Mouse (Mus musculus) ES-E14 (cell line): ENCODE measurements at regions not wholly inside any gene's neighbourhood (a gene's known extent, or its start where the extent isn't known, plus 50 kb on each side); places are given as distances from the start of the nearest gene placed in this dataset.

Experiments used
- DNase-seq: peaks from one replicate; pipeline ENCODE4 v3.0.0-alpha.2; 2013; ENCODE audit warnings: low read depth, low spot score
- H3K27ac ChIP-seq: 2 replicates; pipeline ENCODE4 v1.5.1; 2012; ENCODE audit warnings: low read depth, mild to moderate bottlenecking, low read length, moderate library complexity, mixed read lengths; ENCODE audit not compliant: poor library complexity, insufficient read depth, severe bottlenecking
- H3K36me3 ChIP-seq: 2 replicates; pipeline ENCODE4 v1.6.1; 2012; ENCODE audit warnings: mild to moderate bottlenecking, low read length, moderate library complexity, mixed read lengths; ENCODE audit not compliant: control insufficient read depth, poor library complexity, insufficient read depth, severe bottlenecking
- H3K4me1 ChIP-seq, 2 experiments: fragments of 150-350 bp in 1 of 2; sonication (generic) in 1 of 2; 2 replicates each; pipeline ENCODE4 v1.6.1; 2012; ENCODE audit warnings: low read length in 2 of 2, mild to moderate bottlenecking in 1 of 2, mixed read lengths in 1 of 2; ENCODE audit not compliant: control insufficient read depth in 2 of 2, insufficient read depth in 2 of 2, poor library complexity in 1 of 2
- H3K4me3 ChIP-seq, 2 experiments: fragments of 150-350 bp in 1 of 2; sonication (generic) in 1 of 2; 2 replicates each; pipeline ENCODE4 v1.5.1; 2012; ENCODE audit warnings: low read length in 2 of 2, low read depth in 1 of 2, mild to moderate bottlenecking in 1 of 2, mixed read lengths in 1 of 2; ENCODE audit not compliant: insufficient read depth in 1 of 2, poor library complexity in 1 of 2, severe bottlenecking in 1 of 2
- H3K9ac ChIP-seq: 2 replicates; pipeline ENCODE4 v1.6.1; 2012; ENCODE audit warnings: low read depth, mild to moderate bottlenecking, low read length, mixed read lengths; ENCODE audit not compliant: poor library complexity, insufficient read depth, severe bottlenecking
- H3K9me3 ChIP-seq: fragments of 150-350 bp; sonication (generic); 2 replicates; pipeline ENCODE4 v1.6.1; 2012; ENCODE audit warnings: low read depth, mild to moderate bottlenecking, low read length; ENCODE audit not compliant: control insufficient read depth, insufficient read depth
- CHD2 ChIP-seq: IDR thresholded peaks from 2 replicates; pipeline ENCODE4 v1.6.1; 2014; ENCODE audit warnings: mild to moderate bottlenecking, low read depth, low read length, inconsistent platforms
- HCFC1 ChIP-seq: IDR thresholded peaks from 2 replicates; pipeline ENCODE4 v1.6.1; 2012; ENCODE audit warnings: low read length, inconsistent platforms, borderline replicate concordance; ENCODE audit not compliant: insufficient read depth
- MAFK ChIP-seq: IDR thresholded peaks from 2 replicates; pipeline ENCODE4 v1.6.1; 2014; ENCODE audit warnings: mild to moderate bottlenecking, low read depth, low read length, inconsistent platforms; ENCODE audit not compliant: insufficient read depth
- ZC3H11A ChIP-seq: IDR thresholded peaks from 2 replicates; pipeline ENCODE4 v1.6.1; 2012; ENCODE audit warnings: low read depth, mild to moderate bottlenecking, inconsistent platforms, low read length, borderline replicate concordance
- ZNF384 ChIP-seq: IDR thresholded peaks from 2 replicates; pipeline ENCODE4 v1.6.1; 2012; ENCODE audit warnings: low read depth, low read length, inconsistent platforms
- in situ Hi-C, 2 experiments: fragments of 600-800 bp; cut with MboI; formaldehyde crosslinking; loops; one replicate each; pipeline ENCODE4 v1.15.1; 2025; ENCODE audit warnings: low sequenced_read_pairs in 2 of 2, inconsistent platforms in 1 of 2; ENCODE audit not compliant: unreplicated experiment in 2 of 2

GRCm38 (mm10) chr5:54610957-54611356, 612.7 kb downstream of the Stim2 start:
- no peak for DNase-seq
- H3K4me1 ChIP-seq: no peaks in the 10 kb centered on the region
- in situ Hi-C loops: no loop called here
- H3K9ac ChIP-seq: no peak overlapping the region
- H3K36me3 ChIP-seq: no peaks in the 10 kb centered on the region
- no peak overlapping the region for H3K27ac ChIP-seq
- TF ChIP-seq ZC3H11A (no peak), MAFK (no peak), CHD2 (no peak), HCFC1 (no peak), ZNF384 (no peak)
- no peak overlapping the region for H3K4me3 ChIP-seq
- no peaks in the 10 kb centered on the region for H3K9me3 ChIP-seq

- DNase-seq: no peak
- no peak overlapping the region for H3K27ac ChIP-seq
- no peaks in the 10 kb centered on the region for H3K9me3 ChIP-seq
- H3K9ac ChIP-seq: no peak overlapping the region
- H3K4me1 ChIP-seq: no peaks in the 10 kb centered on the region
- in situ Hi-C loops: no loop called here
- no peak for TF ChIP-seq ZC3H11A
- no peak for TF ChIP-seq HCFC1
- no peak for TF ChIP-seq MAFK
- no peak for TF ChIP-seq ZNF384
- no peaks in the 10 kb centered on the region for H3K36me3 ChIP-seq
- no peak overlapping the region for H3K4me3 ChIP-seq
Observed at GRCm38 (mm10) chr5:54622733-54623132, 624.4 kb downstream of the Stim2 start.

GRCm38 (mm10) chr5:54632281-54632680, 634.0 kb downstream of the Stim2 start:
- in situ Hi-C loops: no loop called here
- Histone ChIP-seq H3K36me3 (no peaks in the 10 kb centered on the region), H3K27ac (no peak overlapping the region), H3K4me1 (no peaks in the 10 kb centered on the region), H3K9ac (no peak overlapping the region), H3K4me3 (no peak overlapping the region), H3K9me3 (no peaks in the 10 kb centered on the region)
- no peak for DNase-seq
- TF ChIP-seq ZC3H11A (no peak), ZNF384 (no peak), CHD2 (no peak), HCFC1 (no peak), MAFK (no peak)
